Mouse (Mus musculus) gastrocnemius, adult 2 months (tissue): ENCODE data around the gene Faf2. TPM values are rescaled to one million over a fixed set of nuclear protein-coding genes. Genes with fewer than 3 reads are reported as not detected.

Experiments
- DNase-seq: peaks from one replicate; pipeline ENCODE4 v3.0.0; 2022
- H3K27ac ChIP-seq: fragments of 200-600 bp; 2 replicates; pipeline ENCODE4 v1.8.1; 2022; ENCODE audit warnings: mild to moderate bottlenecking
- H3K4me3 ChIP-seq: fragments of 200-600 bp; 2 replicates; pipeline ENCODE4 v1.8.1; 2022; ENCODE audit warnings: mild to moderate bottlenecking, moderate library complexity
- CTCF ChIP-seq: fragments of 200-600 bp; IDR thresholded peaks from 2 replicates; pipeline ENCODE4 v1.8.1; 2022; ENCODE audit warnings: antibody characterized with exemption, mild to moderate bottlenecking, moderate library complexity
- intact Hi-C: fragments of 180-260 bp; cut with DNase I; formaldehyde crosslinking; loops from one replicate; pipeline ENCODE4 v1.15.1; 2025
- microRNA-seq: library from miRNA; unstranded; fragments of <30 nt; microRNA quantifications from one replicate; pipeline ENCODE4 v1.2.0, GENCODE M21; 2021
- total RNA-seq, 2 experiments: library from RNA; stranded (reverse); gene quantifications; 2 replicates each; pipeline ENCODE4 v1.2.3; 2021

The Faf2 gene
- total RNA-seq, 2 experiments from 2014 or later = 11.1 to 16.8 TPM

- DNase-seq = no peak
- intact Hi-C loops = no loop called here
- no peak within 1 kb of the TSS for H3K4me3 ChIP-seq
- TF ChIP-seq CTCF = no peak
- no peak within 1 kb of the TSS for H3K27ac ChIP-seq
Observed at GRCm38 (mm10) chr13:54701243-54701642, 79.7 kb downstream of the Faf2 start, which contains the start of gene Cdhr2. TSS of gene Cdhr2 (plus strand) at chr13:54701461.

GRCm38 (mm10) chr13:54702507-54702906 lies 80.9 kb downstream of the Faf2 start:
- DNase-seq = no peak
- Histone ChIP-seq H3K4me3 (no peak overlapping the region), H3K27ac (no peak overlapping the region)
- TF ChIP-seq CTCF = no peak
- intact Hi-C loops = no loop called here

GRCm38 (mm10) chr13:54704890-54705289 lies 83.3 kb downstream of the Faf2 start:
- no peak overlapping the region for H3K27ac ChIP-seq
- DNase-seq = no peak
- H3K4me3 ChIP-seq = no peak overlapping the region
- no peak for TF ChIP-seq CTCF
- intact Hi-C loops = no loop called here

GRCm38 (mm10) chr13:54710866-54711265 lies 89.3 kb downstream of the Faf2 start:
- no peak overlapping the region for H3K4me3 ChIP-seq
- DNase-seq = no peak
- no peak for TF ChIP-seq CTCF
- no peak overlapping the region for H3K27ac ChIP-seq
- intact Hi-C loops = no loop called here

Small RNA genes within 50 kb of the gene (microRNA-seq; reads per million reads assigned to microRNA genes)
- not detected for gene Gm24195

Other genes starting within 250 kb of the Faf2 start
- 10 to 100 TPM; 14.7 to 16.5 TPM for gene Thoc3, start 152.9 kb upstream of the Faf2 start, total RNA-seq
- gene Simc1, start 118.0 kb upstream of the Faf2 start, total RNA-seq = 1 to 10 TPM; 2.6 to 3.6 TPM
- 100 to 1,000 TPM; 192 to 200 TPM for gene 4833439L19Rik, start 56.3 kb upstream of the Faf2 start, total RNA-seq
- 1 to 10 TPM; 2.0 to 3.2 TPM for gene Arl10, start 46.8 kb upstream of the Faf2 start, total RNA-seq
- 10 to 100 TPM; 16.2 to 20.5 TPM for gene Nop16, start 31.7 kb upstream of the Faf2 start, total RNA-seq
- gene Higd2a, start 31.6 kb upstream of the Faf2 start, total RNA-seq = 100 to 1,000 TPM; 148 to 150 TPM
- gene Cltb, start 10.4 kb upstream of the Faf2 start, total RNA-seq = 100 to 1,000 TPM; 130 to 160 TPM
- gene Rnf44, start 72.1 kb downstream of the Faf2 start, total RNA-seq = 10 to 100 TPM; 23.3 to 34.1 TPM
- not detected for gene Cdhr2, start 79.7 kb downstream of the Faf2 start, total RNA-seq
- gene Gprin1, start 128.1 kb downstream of the Faf2 start, total RNA-seq = not detected
- not detected for gene Sncb, start 144.8 kb downstream of the Faf2 start, total RNA-seq
- not detected for gene Eif4e1b, start 162.2 kb downstream of the Faf2 start, total RNA-seq
- gene Tspan17, start 167.6 kb downstream of the Faf2 start, total RNA-seq = 10 to 100 TPM; 15.3 to 25.3 TPM